Mouse (Mus musculus): ENCODE measurements at regions not wholly inside any gene's neighbourhood (a gene's known extent, or its start where the extent isn't known, plus 50 kb on each side); places are given as distances from the start of the nearest gene placed in this dataset.

DNA sequence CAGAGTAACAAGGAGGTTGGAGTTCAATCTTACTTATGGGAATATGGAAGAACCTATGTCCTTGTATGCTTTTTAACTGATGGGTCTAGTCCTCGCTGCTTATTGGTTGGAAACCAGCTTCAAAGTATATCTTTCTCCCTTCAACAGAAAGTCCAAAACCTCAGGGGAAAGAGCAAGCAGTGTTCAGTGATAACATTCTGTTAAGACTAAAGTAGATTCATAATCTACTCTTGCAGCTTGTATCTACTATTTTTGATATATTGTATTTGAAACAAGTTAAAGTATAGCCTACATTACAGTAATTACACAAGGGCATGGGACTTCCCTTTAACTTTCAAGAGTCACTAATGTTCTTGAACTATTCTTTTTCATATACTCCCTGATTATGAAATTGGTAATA, 522.0 kb upstream of the Pabpc4l start:
- no peaks in the 10 kb centered on the region for H3K4me1 ChIP-seq (ENCODE audit: control insufficient read depth, insufficient read depth, low read length)
- no peak overlapping the region for H3K27ac ChIP-seq (ENCODE audit: insufficient read depth, low read depth, low read length)
- 77% methylated on average over 1 of the region's 1 CpGs for WGBS
- H3K27me3 ChIP-seq (replicated peaks; ENCODE audit: control insufficient read depth, insufficient read depth, low read length), result no peaks in the 10 kb centered on the region
- H3K36me3 ChIP-seq (ENCODE audit: control insufficient read depth, insufficient read depth, low read length), result no peaks in the 10 kb centered on the region
- TF ChIP-seq CTCF (conservative IDR thresholded peaks at IDR 0.05; ENCODE audit: insufficient read depth, insufficient read length, low read depth, low read length), result no peak
- H3K4me3 ChIP-seq (ENCODE audit: insufficient read depth, low read depth, low read length), result no peak overlapping the region
- DNase-seq, result no peak

DNA sequence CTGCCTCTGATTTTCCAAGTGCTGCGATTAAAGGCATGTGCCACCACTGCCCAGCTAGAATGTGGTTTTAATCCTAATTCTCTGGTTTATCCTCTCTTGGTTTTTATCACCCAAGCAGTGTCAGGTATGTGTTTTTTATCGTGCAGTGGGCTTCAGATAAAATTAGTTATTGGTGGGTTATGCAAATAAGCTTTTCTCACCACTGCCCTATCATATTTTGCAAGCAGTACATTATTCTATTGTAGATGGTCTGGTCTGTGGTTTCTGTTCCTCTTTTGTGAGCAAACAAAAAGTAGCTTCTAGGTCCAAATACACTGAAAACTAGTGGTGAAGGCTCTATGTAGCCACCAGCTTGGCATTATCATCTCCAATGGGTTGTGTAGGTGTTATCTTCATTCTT, 503.4 kb upstream of the Pabpc4l start:
- DNase-seq, result no peak
- H3K4me1 ChIP-seq (ENCODE audit: control insufficient read depth, insufficient read depth, low read length), result no peaks in the 10 kb centered on the region
- H3K4me3 ChIP-seq (ENCODE audit: insufficient read depth, low read depth, low read length), result no peak overlapping the region
- 70% methylated on average over 2 of the region's 2 CpGs for WGBS
- no peak for TF ChIP-seq CTCF (conservative IDR thresholded peaks at IDR 0.05; ENCODE audit: insufficient read depth, insufficient read length, low read depth, low read length)
- no peak for TF ChIP-seq POLR2A (IDR thresholded peaks at IDR 0.05; ENCODE audit: low read depth, low read length)
- H3K36me3 ChIP-seq (ENCODE audit: control insufficient read depth, insufficient read depth, low read length), result no peaks in the 10 kb centered on the region
- no peaks in the 10 kb centered on the region for H3K27me3 ChIP-seq (replicated peaks; ENCODE audit: control insufficient read depth, insufficient read depth, low read length)
- H3K27ac ChIP-seq (ENCODE audit: insufficient read depth, low read depth, low read length), result no peak overlapping the region

DNA sequence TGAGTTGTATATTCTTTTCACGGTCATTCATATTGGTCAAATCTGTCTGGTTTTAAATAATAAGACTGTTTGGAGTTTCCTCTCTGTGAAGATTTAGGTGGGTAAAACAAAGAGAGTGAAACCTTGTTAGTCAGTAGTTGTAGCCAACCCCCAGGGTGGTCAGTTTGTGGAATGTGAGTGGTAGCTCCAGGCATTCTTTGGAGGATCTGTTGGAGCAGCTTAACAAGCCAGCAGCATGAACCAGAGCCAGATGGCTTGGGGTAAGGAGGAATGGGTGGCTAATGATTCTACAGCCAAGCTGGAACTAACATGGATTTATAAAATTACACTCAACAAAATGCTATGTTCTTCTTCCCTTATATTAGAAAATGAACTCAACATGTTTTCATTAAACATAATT, 489.7 kb upstream of the Pabpc4l start:
- Histone ChIP-seq H3K4me3 (ENCODE audit: insufficient read depth, low read depth, low read length) (no peak overlapping the region), H3K27me3 (replicated peaks; ENCODE audit: control insufficient read depth, insufficient read depth, low read length) (no peaks in the 10 kb centered on the region), H3K36me3 (ENCODE audit: control insufficient read depth, insufficient read depth, low read length) (no peaks in the 10 kb centered on the region), H3K4me1 (ENCODE audit: control insufficient read depth, insufficient read depth, low read length) (no peaks in the 10 kb centered on the region), H3K27ac (ENCODE audit: insufficient read depth, low read depth, low read length) (no peak overlapping the region)
- no peak for DNase-seq
- TF ChIP-seq POLR2A (IDR thresholded peaks at IDR 0.05; ENCODE audit: low read depth, low read length) (no peak), CTCF (conservative IDR thresholded peaks at IDR 0.05; ENCODE audit: insufficient read depth, insufficient read length, low read depth, low read length) (no peak)
- 92% methylated on average over 1 of the region's 1 CpGs for WGBS

DNA sequence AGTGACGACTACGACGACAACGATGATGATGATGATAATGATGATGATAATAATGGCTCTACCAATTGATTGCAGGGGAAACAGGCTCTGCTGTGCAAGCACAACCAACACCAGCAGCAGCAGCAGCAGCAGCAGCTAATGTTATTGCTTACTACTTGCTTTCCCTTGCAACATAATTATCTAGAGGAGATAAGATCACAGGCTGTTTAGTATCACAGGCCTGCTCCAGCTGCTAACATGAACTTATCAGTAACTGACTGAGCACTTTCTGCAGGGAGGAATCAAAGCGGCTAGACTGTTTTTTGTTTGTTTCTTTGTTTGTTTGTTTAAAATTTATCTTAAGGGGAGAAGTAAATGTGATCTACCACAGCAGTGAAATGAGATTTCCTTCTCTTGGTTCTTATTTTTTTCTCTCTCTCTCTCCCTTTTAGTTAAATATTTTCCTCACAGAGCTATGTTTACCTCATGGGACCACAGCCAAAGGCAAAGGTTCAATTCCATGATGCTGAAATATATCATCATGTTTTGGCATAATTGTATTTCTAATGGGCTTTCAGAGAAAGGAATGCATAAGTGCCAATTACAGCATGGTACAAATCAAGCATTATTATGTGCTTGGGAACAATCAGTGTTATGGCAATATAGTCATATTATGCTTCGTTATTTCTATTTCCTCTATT, 443.2 kb upstream of the Pabpc4l start:
- no peak overlapping the region for H3K4me3 ChIP-seq (ENCODE audit: insufficient read depth, low read depth, low read length)
- WGBS, result 76% methylated on average over 6 of the region's 6 CpGs
- H3K27ac ChIP-seq (ENCODE audit: insufficient read depth, low read depth, low read length), result no peak overlapping the region
- H3K36me3 ChIP-seq (ENCODE audit: control insufficient read depth, insufficient read depth, low read length), result no peaks in the 10 kb centered on the region
- no peaks in the 10 kb centered on the region for H3K27me3 ChIP-seq (replicated peaks; ENCODE audit: control insufficient read depth, insufficient read depth, low read length)
- TF ChIP-seq POLR2A (IDR thresholded peaks at IDR 0.05; ENCODE audit: low read depth, low read length) (no peak), CTCF (conservative IDR thresholded peaks at IDR 0.05; ENCODE audit: insufficient read depth, insufficient read length, low read depth, low read length) (no peak)
- no peaks in the 10 kb centered on the region for H3K4me1 ChIP-seq (ENCODE audit: control insufficient read depth, insufficient read depth, low read length)
- DNase-seq, result no peak

DNA sequence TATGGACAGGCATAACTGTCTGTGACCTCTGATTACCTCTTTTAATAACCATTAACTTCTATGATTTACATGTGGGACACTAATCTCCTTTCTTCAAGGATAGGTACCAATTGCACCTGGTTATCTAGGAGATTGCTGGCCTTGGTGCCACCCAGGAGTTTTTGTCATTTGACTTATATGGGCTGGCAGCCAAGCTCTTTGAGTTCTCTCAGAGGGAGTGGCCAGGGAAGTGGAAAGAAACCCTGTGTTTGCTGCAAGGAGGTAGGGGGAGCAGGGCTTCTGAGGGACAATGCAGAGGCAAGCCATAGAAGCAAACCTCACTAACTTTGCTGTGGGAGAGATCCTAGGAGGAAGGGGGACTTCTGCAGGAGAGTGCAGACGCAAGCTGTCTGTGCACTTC, 427.8 kb upstream of the Pabpc4l start:
- TF ChIP-seq POLR2A (IDR thresholded peaks at IDR 0.05; ENCODE audit: low read depth, low read length) (no peak), CTCF (conservative IDR thresholded peaks at IDR 0.05; ENCODE audit: insufficient read depth, insufficient read length, low read depth, low read length) (no peak)
- no peaks in the 10 kb centered on the region for H3K4me1 ChIP-seq (ENCODE audit: control insufficient read depth, insufficient read depth, low read length)
- no peak overlapping the region for H3K27ac ChIP-seq (ENCODE audit: insufficient read depth, low read depth, low read length)
- 91% methylated on average over 1 of the region's 1 CpGs for WGBS
- no peaks in the 10 kb centered on the region for H3K27me3 ChIP-seq (replicated peaks; ENCODE audit: control insufficient read depth, insufficient read depth, low read length)
- H3K36me3 ChIP-seq (ENCODE audit: control insufficient read depth, insufficient read depth, low read length), result no peaks in the 10 kb centered on the region
- H3K4me3 ChIP-seq (ENCODE audit: insufficient read depth, low read depth, low read length), result no peak overlapping the region
- no peak for DNase-seq

DNA sequence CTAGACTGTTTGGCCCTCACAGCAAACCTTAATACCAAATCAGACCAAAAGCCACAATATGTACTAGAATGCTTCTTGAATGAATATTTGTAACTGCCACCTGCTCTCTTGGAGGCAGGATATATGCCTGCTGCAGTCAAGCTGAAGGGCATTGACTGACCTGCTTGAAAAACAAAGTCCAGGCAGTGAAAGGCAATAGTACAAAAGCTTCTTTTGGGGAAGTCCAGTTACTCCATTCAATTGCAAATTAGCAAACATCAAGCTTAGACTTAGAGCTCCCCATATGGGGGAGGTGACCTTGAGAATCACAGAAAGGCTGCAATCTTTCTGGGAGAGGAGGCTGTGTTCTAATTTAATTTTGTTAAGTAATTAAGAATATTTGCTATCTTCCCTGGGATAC, 422.9 kb upstream of the Pabpc4l start:
- no peak overlapping the region for H3K4me3 ChIP-seq (ENCODE audit: insufficient read depth, low read depth, low read length)
- H3K27ac ChIP-seq (ENCODE audit: insufficient read depth, low read depth, low read length), result no peak overlapping the region
- H3K4me1 ChIP-seq (ENCODE audit: control insufficient read depth, insufficient read depth, low read length), result no peaks in the 10 kb centered on the region
- H3K27me3 ChIP-seq (replicated peaks; ENCODE audit: control insufficient read depth, insufficient read depth, low read length), result no peaks in the 10 kb centered on the region
- H3K36me3 ChIP-seq (ENCODE audit: control insufficient read depth, insufficient read depth, low read length), result no peaks in the 10 kb centered on the region
- TF ChIP-seq POLR2A (IDR thresholded peaks at IDR 0.05; ENCODE audit: low read depth, low read length) (no peak), CTCF (conservative IDR thresholded peaks at IDR 0.05; ENCODE audit: insufficient read depth, insufficient read length, low read depth, low read length) (no peak)
- DNase-seq, result no peak

DNA sequence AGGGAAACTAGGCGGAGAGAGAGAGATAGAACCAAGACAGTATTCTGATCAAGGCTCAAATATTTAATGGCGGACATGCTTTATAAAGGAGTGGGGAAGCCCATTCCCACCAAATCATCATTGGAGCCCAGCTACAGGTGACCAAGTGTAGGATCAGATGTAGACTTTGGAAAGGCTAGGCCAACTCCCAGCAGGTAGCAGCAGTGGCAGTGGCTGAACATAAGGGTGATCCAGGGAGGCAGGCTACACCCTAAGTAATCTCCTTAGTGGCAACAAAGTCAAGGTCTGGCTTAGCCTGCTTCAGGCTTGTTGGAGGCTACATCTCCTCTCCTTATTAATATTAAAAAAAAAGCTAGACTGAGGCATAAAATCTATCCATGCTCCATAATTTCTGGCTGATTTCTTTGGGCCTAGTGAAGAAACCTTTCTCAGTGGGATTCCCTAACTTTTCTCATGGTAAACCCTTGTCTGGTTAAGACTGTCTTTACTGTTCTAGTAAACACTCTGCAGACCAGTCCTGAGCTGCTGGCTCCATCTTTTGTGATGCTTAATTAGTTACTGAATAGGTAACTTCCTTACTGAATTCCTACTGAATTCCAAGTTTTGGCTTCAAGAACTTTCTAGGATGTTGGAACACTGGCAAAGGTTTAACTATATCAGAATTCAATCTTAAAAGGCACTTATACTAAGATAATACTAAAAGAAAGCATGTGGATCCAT, 421.7 kb upstream of the Pabpc4l start:
- H3K4me1 ChIP-seq (ENCODE audit: control insufficient read depth, insufficient read depth, low read length), result no peaks in the 10 kb centered on the region
- TF ChIP-seq CTCF (conservative IDR thresholded peaks at IDR 0.05; ENCODE audit: insufficient read depth, insufficient read length, low read depth, low read length), result no peak
- no peak for TF ChIP-seq POLR2A (IDR thresholded peaks at IDR 0.05; ENCODE audit: low read depth, low read length)
- H3K27ac ChIP-seq (ENCODE audit: insufficient read depth, low read depth, low read length), result no peak overlapping the region
- no peak overlapping the region for H3K4me3 ChIP-seq (ENCODE audit: insufficient read depth, low read depth, low read length)
- no peak for DNase-seq
- no peaks in the 10 kb centered on the region for H3K36me3 ChIP-seq (ENCODE audit: control insufficient read depth, insufficient read depth, low read length)
- no peaks in the 10 kb centered on the region for H3K27me3 ChIP-seq (replicated peaks; ENCODE audit: control insufficient read depth, insufficient read depth, low read length)
- WGBS, result 82% methylated on average over 2 of the region's 2 CpGs

Measured in kidney, adult 2 months (tissue).